Mouse (Mus musculus) heart, adult 2 months (tissue): ENCODE results near the gene Mrtfa. TPM values are rescaled to one million over a fixed set of nuclear protein-coding genes. Genes with fewer than 3 reads are reported as not detected.

Experiments
- DNase-seq, 2 experiments: peaks; one replicate each; pipeline ENCODE4 v3.0.0; 2021
- H3K27ac ChIP-seq: fragments of 200-600 bp; 2 replicates; pipeline ENCODE4 v1.8.1; 2022
- H3K27me3 ChIP-seq: fragments of 200-500 bp; 2 replicates; pipeline ENCODE4 v1.6.1; 2012; ENCODE audit warnings: mild to moderate bottlenecking, low read length, inconsistent platforms, mixed read lengths; ENCODE audit not compliant: control insufficient read depth, insufficient read depth
- H3K36me3 ChIP-seq: fragments of 200-500 bp; 2 replicates; pipeline ENCODE4 v1.6.1; 2012; ENCODE audit warnings: low read length, inconsistent platforms; ENCODE audit not compliant: control insufficient read depth, insufficient read depth
- H3K4me1 ChIP-seq: fragments of 200-500 bp; 2 replicates; pipeline ENCODE4 v1.6.1; 2011; ENCODE audit warnings: low read length; ENCODE audit not compliant: control insufficient read depth, insufficient read depth
- H3K4me3 ChIP-seq: fragments of 200-600 bp; 2 replicates; pipeline ENCODE4 v1.8.1; 2022
- H3K79me2 ChIP-seq: fragments of 200-500 bp; replicated peaks from 2 replicates; pipeline ENCODE4 v1.6.1; 2012; ENCODE audit warnings: mild to moderate bottlenecking, inconsistent platforms, low read length, moderate library complexity, mixed read lengths; ENCODE audit not compliant: control insufficient read depth, insufficient read depth
- H3K9ac ChIP-seq: fragments of 200-500 bp; 2 replicates; pipeline ENCODE4 v1.6.1; 2012; ENCODE audit warnings: low read depth, mild to moderate bottlenecking, control low read depth, inconsistent platforms, low read length, mixed read lengths
- CTCF ChIP-seq: fragments of 200-600 bp; IDR thresholded peaks from 2 replicates; pipeline ENCODE4 v1.8.1; 2022; ENCODE audit warnings: antibody characterized with exemption, mild to moderate bottlenecking, moderate library complexity
- EP300 ChIP-seq: fragments of 200-500 bp; IDR thresholded peaks from 2 replicates; pipeline ENCODE4 v1.6.1; 2011; ENCODE audit warnings: low read depth, low read length, control low read depth; ENCODE audit not compliant: insufficient read depth
- POLR2A ChIP-seq: fragments of 200-500 bp; IDR thresholded peaks from 2 replicates; pipeline ENCODE4 v1.6.1; 2011; ENCODE audit warnings: mild to moderate bottlenecking, low read depth, low read length, control low read depth; ENCODE audit not compliant: insufficient read depth
- WGBS: fragments of 180-500 bp; shearing (Covaris S2); methylation state at CpG from one replicate; pipeline ENCODE4 v1.1.7; 2018; 5-methylcytosine and 5-hydroxymethylcytosine counted together
- intact Hi-C: fragments of 180-260 bp; cut with DNase I; formaldehyde crosslinking; loops from one replicate; pipeline ENCODE4 v1.15.1; 2025
- polyA plus RNA-seq: library from polyadenylated mRNA; depleted of rRNA; stranded (reverse); fragments of >200 nt; gene quantifications from 2 replicates; pipeline ENCODE4 v1.2.3, GENCODE M21; 2012; rRNA removed
- total RNA-seq, 2 experiments: library from RNA; stranded (reverse); gene quantifications; 2 replicates each; pipeline ENCODE4 v1.2.3; 2021

The Mrtfa gene
- total and polyA plus RNA-seq, 3 experiments: 7.2 to 11.0 (median 9.0) TPM

- Histone ChIP-seq H3K4me3 (no peak overlapping the region), H3K9ac (no peak overlapping the region), H3K4me1 (peaks cover 2% of the 10 kb centered on the region), H3K36me3 (peaks cover 2% of the 10 kb centered on the region; the same call in 1 of the 2 replicates), H3K27ac (no peak overlapping the region), H3K27me3 (no peaks in the 10 kb centered on the region), H3K79me2 (no peaks in the 10 kb centered on the region)
- no peak for TF ChIP-seq CTCF
- TF ChIP-seq EP300: no peak
- no peak for TF ChIP-seq POLR2A
- no peak for DNase-seq
- WGBS: 36% methylated on average over 4 of the region's 4 CpGs
- intact Hi-C loops: no loop called here
Observed at GRCm38 (mm10) chr15:80979611-80980010, 210.9 kb downstream of the Mrtfa start.

- TF ChIP-seq EP300: no peak
- peak; percentile 48; the same call in 1 of the 2 replicates for TF ChIP-seq POLR2A
- TF ChIP-seq CTCF: no peak
- Histone ChIP-seq H3K36me3 (peaks cover 2% of the 10 kb centered on the region; the same call in 1 of the 2 replicates), H3K4me1 (peaks cover 2% of the 10 kb centered on the region), H3K27me3 (no peaks in the 10 kb centered on the region), H3K4me3 (peak within 1 kb of the TSS; percentile 75), H3K79me2 (no peaks in the 10 kb centered on the region), H3K9ac (peak within 1 kb of the TSS; percentile 91), H3K27ac (peak within 1 kb of the TSS; percentile 65)
- DNase-seq: peak; percentile 90 to 91
- 1% methylated on average over 64 of the region's 67 CpGs for WGBS
- intact Hi-C loops: no loop called here
Observed at GRCm38 (mm10) chr15:80977620-80978334, 212.8 kb downstream of the Mrtfa start, which contains the start of gene Sgsm3. Sgsm3 (plus strand) TSS chr15:80977765.

- Histone ChIP-seq H3K36me3 (peaks cover 2% of the 10 kb centered on the region; the same call in 1 of the 2 replicates), H3K27ac (no peak overlapping the region), H3K4me3 (no peak overlapping the region), H3K27me3 (no peaks in the 10 kb centered on the region), H3K4me1 (peaks cover 2% of the 10 kb centered on the region), H3K79me2 (no peaks in the 10 kb centered on the region), H3K9ac (no peak overlapping the region)
- 90% methylated on average over 3 of the region's 3 CpGs for WGBS
- DNase-seq: no peak
- TF ChIP-seq CTCF (no peak), POLR2A (no peak), EP300 (no peak)
- intact Hi-C loops: no loop called here
Observed at GRCm38 (mm10) chr15:80975666-80976065, 214.9 kb downstream of the Mrtfa start.

GRCm38 (mm10) chr15:80974311-80974710 lies 216.2 kb downstream of the Mrtfa start:
- TF ChIP-seq EP300: no peak
- no peak for TF ChIP-seq CTCF
- TF ChIP-seq POLR2A: no peak
- no peaks in the 10 kb centered on the region for H3K79me2 ChIP-seq
- no peak overlapping the region for H3K9ac ChIP-seq
- H3K36me3 ChIP-seq: peaks cover 2% of the 10 kb centered on the region; the same call in 1 of the 2 replicates
- no peak for DNase-seq
- no peak overlapping the region for H3K27ac ChIP-seq
- 45% methylated on average over 5 of the region's 5 CpGs for WGBS
- intact Hi-C loops: no loop called here
- H3K4me1 ChIP-seq: no peaks in the 10 kb centered on the region; the same call in 1 of the 2 replicates
- H3K4me3 ChIP-seq: no peak overlapping the region
- H3K27me3 ChIP-seq: no peaks in the 10 kb centered on the region

- WGBS: 90% methylated on average over 1 of the region's 1 CpGs
- H3K4me3 ChIP-seq: no peak overlapping the region
- intact Hi-C loops: no loop called here
- TF ChIP-seq POLR2A (no peak), EP300 (no peak), CTCF (no peak)
- H3K27me3 ChIP-seq: no peaks in the 10 kb centered on the region
- H3K79me2 ChIP-seq: no peaks in the 10 kb centered on the region
- H3K9ac ChIP-seq: no peak overlapping the region
- H3K4me1 ChIP-seq: no peaks in the 10 kb centered on the region
- H3K27ac ChIP-seq: no peak overlapping the region
- H3K36me3 ChIP-seq: no peaks in the 10 kb centered on the region
- DNase-seq: no peak
Observed at GRCm38 (mm10) chr15:80969371-80969770, 221.2 kb downstream of the Mrtfa start.

Other genes with a start within 250 kb of the Mrtfa start
- 10 to 100 TPM; 75.7 to 79.2 TPM for gene Adsl, start 242.3 kb downstream of the Mrtfa start, total RNA-seq
- 92.2 and 110 TPM in 2 replicates for gene Adsl, start 242.3 kb downstream of the Mrtfa start, polyA plus RNA-seq
- gene Sgsm3, start 213.0 kb downstream of the Mrtfa start, total RNA-seq: 10 to 100 TPM; 14.0 to 16.2 TPM
- 14.2 and 16.0 TPM in 2 replicates for gene Sgsm3, start 213.0 kb downstream of the Mrtfa start, polyA plus RNA-seq
- gene Mchr1, start 44.7 kb upstream of the Mrtfa start, total RNA-seq: not detected
- not detected in 2 replicates for gene Mchr1, start 44.7 kb upstream of the Mrtfa start, polyA plus RNA-seq
- 10 to 100 TPM; 13.0 to 15.7 TPM for gene Slc25a17, start 170.1 kb upstream of the Mrtfa start, total RNA-seq
- gene Slc25a17, start 170.1 kb upstream of the Mrtfa start, polyA plus RNA-seq: 15.1 and 24.6 TPM in 2 replicates
- gene St13, start 209.3 kb upstream of the Mrtfa start, total RNA-seq: 100 to 1,000 TPM; 108 to 111 TPM
- 15.8 and 19.6 TPM in 2 replicates for gene St13, start 209.3 kb upstream of the Mrtfa start, polyA plus RNA-seq
- gene Xpnpep3, start 209.4 kb upstream of the Mrtfa start, total RNA-seq: 10 to 100 TPM; 10.8 to 12.9 TPM
- 5.8 and 12.3 TPM in 2 replicates for gene Xpnpep3, start 209.4 kb upstream of the Mrtfa start, polyA plus RNA-seq
- not detected for gene Dnajb7, start 217.5 kb upstream of the Mrtfa start, total RNA-seq
- not detected in 2 replicates for gene Dnajb7, start 217.5 kb upstream of the Mrtfa start, polyA plus RNA-seq